Mouse (Mus musculus): Measurements from ENCODE around the gene Cenpp.

Gene Cenpp

GRCm38 (mm10) chr13:49466393-49467075, 186.1 kb downstream of the Cenpp start:
- DNase-seq (ENCODE audit: extremely low read depth, low read depth, low spot score): no peak

- DNase-seq (ENCODE audit: extremely low read depth, low read depth, low spot score): no peak
These were observed 186.7 kb downstream of the Cenpp start for GRCm38 (mm10) chr13:49465875-49466274.

- no peak for DNase-seq (ENCODE audit: extremely low read depth, low read depth, low spot score)
These were observed 189.7 kb downstream of the Cenpp start for GRCm38 (mm10) chr13:49462921-49463320.

GRCm38 (mm10) chr13:49461458-49462132, 191.0 kb downstream of the Cenpp start:
- DNase-seq (ENCODE audit: extremely low read depth, low read depth, low spot score): peak; percentile 74

GRCm38 (mm10) chr13:49460692-49461414, 191.7 kb downstream of the Cenpp start:
- peak; percentile 63 for DNase-seq (ENCODE audit: extremely low read depth, low read depth, low spot score)

- peak; percentile 80 for DNase-seq (ENCODE audit: extremely low read depth, low read depth, low spot score)
These were observed 192.3 kb downstream of the Cenpp start for GRCm38 (mm10) chr13:49460276-49460675.

- no peak for DNase-seq (ENCODE audit: extremely low read depth, low read depth, low spot score)
These were observed 203.3 kb downstream of the Cenpp start for GRCm38 (mm10) chr13:49449318-49449749.

- no peak for DNase-seq (ENCODE audit: extremely low read depth, low read depth, low spot score)
These were observed 208.1 kb downstream of the Cenpp start for GRCm38 (mm10) chr13:49444451-49444850.

GRCm38 (mm10) chr13:49436170-49436569, 216.4 kb downstream of the Cenpp start:
- DNase-seq (ENCODE audit: extremely low read depth, low read depth, low spot score): no peak

- no peak for DNase-seq (ENCODE audit: extremely low read depth, low read depth, low spot score)
These were observed 216.8 kb downstream of the Cenpp start for GRCm38 (mm10) chr13:49435745-49436144.

GRCm38 (mm10) chr13:49433268-49434029, 219.1 kb downstream of the Cenpp start:
- DNase-seq (ENCODE audit: extremely low read depth, low read depth, low spot score): no peak

- DNase-seq (ENCODE audit: extremely low read depth, low read depth, low spot score): no peak
These were observed 222.1 kb downstream of the Cenpp start for GRCm38 (mm10) chr13:49430529-49430928.

GRCm38 (mm10) chr13:49428042-49428675, 224.4 kb downstream of the Cenpp start:
- no peak for DNase-seq (ENCODE audit: extremely low read depth, low read depth, low spot score)

- DNase-seq (ENCODE audit: extremely low read depth, low read depth, low spot score): no peak
These were observed 225.8 kb downstream of the Cenpp start for GRCm38 (mm10) chr13:49426736-49427135.

GRCm38 (mm10) chr13:49421959-49422358, 230.6 kb downstream of the Cenpp start:
- no peak for DNase-seq (ENCODE audit: extremely low read depth, low read depth, low spot score)

GRCm38 (mm10) chr13:49421606-49421917, 231.0 kb downstream of the Cenpp start:
- no peak for DNase-seq (ENCODE audit: extremely low read depth, low read depth, low spot score)

- peak; percentile 72 for DNase-seq (ENCODE audit: extremely low read depth, low read depth, low spot score)
These were observed 231.6 kb downstream of the Cenpp start, which contains the start of gene Ippk for GRCm38 (mm10) chr13:49420754-49421605. Ippk (plus strand) TSS chr13:49421249.
